In the genomic region with DNA sequence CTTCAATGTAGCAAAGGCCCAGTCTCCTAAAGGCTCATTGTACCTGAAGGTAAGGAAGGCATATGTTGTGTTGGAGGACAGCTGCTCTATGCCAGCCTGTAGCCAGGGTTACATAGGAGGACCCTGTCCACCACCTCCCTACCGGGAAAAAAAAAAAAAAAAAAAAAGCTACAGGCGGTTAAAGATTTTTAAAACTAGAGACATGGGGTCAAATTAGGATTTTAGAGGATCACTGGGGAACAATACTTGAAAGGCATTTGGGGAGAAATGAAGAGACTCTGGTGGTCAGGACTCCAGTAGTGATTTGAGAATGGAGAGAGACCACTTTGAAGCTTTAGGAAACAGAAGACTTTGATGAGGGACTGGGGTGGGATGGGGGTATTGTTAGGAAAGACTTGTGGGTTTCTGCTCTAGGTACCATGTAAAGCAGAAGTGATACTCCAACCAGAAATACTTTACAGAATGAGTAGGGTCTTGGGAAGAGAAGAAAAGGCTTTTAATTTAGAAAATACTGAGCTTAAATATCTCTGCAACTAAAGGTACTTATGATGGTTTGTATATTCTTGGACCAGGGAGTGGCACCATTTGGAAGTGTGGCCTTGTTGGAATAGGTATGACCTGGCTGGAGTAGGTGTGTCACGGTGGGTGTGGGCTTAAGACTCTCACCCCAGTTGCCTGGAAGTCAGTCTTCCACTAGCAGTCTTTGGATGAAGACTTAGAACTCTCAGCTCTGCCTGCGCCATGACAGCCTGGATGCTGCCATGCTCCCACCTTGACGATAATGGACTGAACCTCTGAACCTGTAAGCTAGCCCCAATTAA, we compare ENCODE assay signal across 8 mouse cellular contexts. TPM values are rescaled to one million over a fixed set of nuclear protein-coding genes. Genes with fewer than 3 reads are reported as not detected.
A peak's percentile ranks its signal among the peaks of the same experiment; 100 is the strongest.
DNase-seq lines count a peak whose midpoint lies in the region; ATAC-seq and TF ChIP-seq lines count a peak whose summit lies in the region.
"Not testable (repeated sequence)": the region's sequence is repeated elsewhere in the genome, so short reads cannot be mapped to it uniquely, and the experiment has no call there.

No protein-coding gene starts in this region.

- H3K9me3 ChIP-seq in E14TG2a.4 (ENCODE audit: low read length); embryonic facial prominence, embryonic 15.5 days (replicated peaks); heart, embryonic 10.5 days; hindbrain, embryonic 15.5 days; limb, embryonic 10.5 days (replicated peaks); liver, embryonic 16.5 days (replicated peaks; ENCODE audit: control insufficient read depth, low read length); midbrain, embryonic 13.5 days; stomach, embryonic 15.5 days: not testable (repeated sequence)

- H3K4me3 ChIP-seq in E14TG2a.4 (replicated peaks; ENCODE audit: low read length): peak overlapping the region; percentile 68; the same call in 1 of the 2 replicates
- H3K4me3 ChIP-seq in embryonic facial prominence, embryonic 15.5 days (replicated peaks): 0 out of 2 replicates have a peak overlapping the region, but pooled peaks have one; percentile 73
- H3K4me3 ChIP-seq in heart, embryonic 10.5 days; hindbrain, embryonic 15.5 days; midbrain, embryonic 13.5 days (replicated peaks): not testable (repeated sequence)
- H3K4me3 ChIP-seq in limb, embryonic 10.5 days: peak overlapping the region; percentile 93; the same call in 1 of the 2 replicates
- H3K4me3 ChIP-seq in liver, embryonic 16.5 days (ENCODE audit: low read depth, low read length): peak overlapping the region; percentile 93
- H3K4me3 ChIP-seq in stomach, embryonic 15.5 days (replicated peaks): peak overlapping the region; percentile 95; the same call in 1 of the 2 replicates

- H3K4me2 ChIP-seq in embryonic facial prominence, embryonic 15.5 days (replicated peaks): peak overlapping the region; percentile 30
- H3K4me2 ChIP-seq in hindbrain, embryonic 15.5 days: peak overlapping the region; percentile 48
- peak overlapping the region; percentile 59 for H3K4me2 ChIP-seq in liver, embryonic 16.5 days (ENCODE audit: low read depth, low read length)
- H3K4me2 ChIP-seq in midbrain, embryonic 13.5 days (replicated peaks): peak overlapping the region; percentile 26; the same call in 1 of the 2 replicates
- H3K4me2 ChIP-seq in stomach, embryonic 15.5 days: peak overlapping the region; percentile 45

- peaks cover 42% of the 10 kb centered on the region for H3K4me1 ChIP-seq in E14TG2a.4 (replicated peaks; ENCODE audit: low read depth, low read length)
- H3K4me1 ChIP-seq in embryonic facial prominence, embryonic 15.5 days; heart, embryonic 10.5 days; stomach, embryonic 15.5 days: not testable (repeated sequence)
- H3K4me1 ChIP-seq in hindbrain, embryonic 15.5 days (replicated peaks): peaks cover 14% of the 10 kb centered on the region
- H3K4me1 ChIP-seq in limb, embryonic 10.5 days: peaks cover 14% of the 10 kb centered on the region
- peaks cover 17% of the 10 kb centered on the region for H3K4me1 ChIP-seq in liver, embryonic 16.5 days (ENCODE audit: control insufficient read depth, low read depth, low read length)
- H3K4me1 ChIP-seq in midbrain, embryonic 13.5 days (replicated peaks): peaks cover 17% of the 10 kb centered on the region

- not testable (repeated sequence) for H3K27me3 ChIP-seq in E14TG2a.4 (ENCODE audit: insufficient read depth, low read length); embryonic facial prominence, embryonic 15.5 days; heart, embryonic 10.5 days (ENCODE audit: insufficient read depth, poor library complexity, severe bottlenecking); hindbrain, embryonic 15.5 days; limb, embryonic 10.5 days (ENCODE audit: low read depth, poor library complexity, severe bottlenecking); liver, embryonic 16.5 days (ENCODE audit: control insufficient read depth, insufficient read depth, low read depth, low read length); midbrain, embryonic 13.5 days; stomach, embryonic 15.5 days (replicated peaks)

- not testable (repeated sequence) for H3K36me3 ChIP-seq in E14TG2a.4 (ENCODE audit: insufficient read depth, low read length); embryonic facial prominence, embryonic 15.5 days; heart, embryonic 10.5 days; hindbrain, embryonic 15.5 days; limb, embryonic 10.5 days; liver, embryonic 16.5 days (ENCODE audit: control insufficient read depth, insufficient read depth); midbrain, embryonic 13.5 days; stomach, embryonic 15.5 days

- ATAC-seq in embryonic facial prominence, embryonic 15.5 days (ENCODE audit: insufficient number of reproducible peaks, low FRiP score, low TSS enrichment, low read depth); hindbrain, embryonic 15.5 days (ENCODE audit: low FRiP score, low read depth); liver, embryonic 16.5 days (ENCODE audit: low read depth); midbrain, embryonic 13.5 days; stomach, embryonic 15.5 days (ENCODE audit: insufficient read depth, low FRiP score, low read depth): not testable (repeated sequence)

- H3K9ac ChIP-seq in embryonic facial prominence, embryonic 15.5 days; hindbrain, embryonic 15.5 days; liver, embryonic 16.5 days (ENCODE audit: low read depth, low read length); midbrain, embryonic 13.5 days (replicated peaks); stomach, embryonic 15.5 days: not testable (repeated sequence)

- 92% methylated on average over 5 of the region's 5 CpGs for WGBS in embryonic facial prominence, embryonic 15.5 days
- 87% methylated on average over 5 of the region's 5 CpGs for WGBS in heart, embryonic 10.5 days
- WGBS in hindbrain, embryonic 15.5 days: 94% methylated on average over 5 of the region's 5 CpGs
- WGBS in limb, embryonic 10.5 days: 92% methylated on average over 5 of the region's 5 CpGs
- WGBS in liver, embryonic 16.5 days (ENCODE audit: insufficient replicate concordance): 67% methylated on average over 5 of the region's 5 CpGs
- WGBS in midbrain, embryonic 13.5 days: 93% methylated on average over 5 of the region's 5 CpGs
- WGBS in stomach, embryonic 15.5 days: 86% methylated on average over 5 of the region's 5 CpGs

- not testable (repeated sequence) for H3K27ac ChIP-seq in embryonic facial prominence, embryonic 15.5 days (replicated peaks); hindbrain, embryonic 15.5 days (replicated peaks); limb, embryonic 10.5 days; midbrain, embryonic 13.5 days
- peak overlapping the region; percentile 89; the same call in 1 of the 2 replicates for H3K27ac ChIP-seq in heart, embryonic 10.5 days
- H3K27ac ChIP-seq in liver, embryonic 16.5 days (ENCODE audit: low read length): peak overlapping the region; percentile 29; the same call in 1 of the 2 replicates
- peak overlapping the region; percentile 13; the same call in 1 of the 2 replicates for H3K27ac ChIP-seq in stomach, embryonic 15.5 days

- DNase-seq in heart, embryonic 10.5 days (ENCODE audit: low spot score); limb, embryonic 10.5 days (ENCODE audit: low spot score): not testable (repeated sequence)

- TF ChIP-seq CTCF in E14TG2a.4 (conservative IDR thresholded peaks at IDR 0.05; ENCODE audit: low read length): not testable (repeated sequence)

RNA-seq across cellular contexts. Expression of a gene that starts 1.1 kb away (rescaled TPM):
- polyA plus RNA-seq in embryonic facial prominence, embryonic 15.5 days (2015; fragmentation: Nextera tagmentation; extraction: Ambion mirVana): 12.0 and 12.2 TPM in 2 replicates
- polyA plus RNA-seq in heart, embryonic 10.5 days (2016; fragmentation: Nextera tagmentation; extraction: Ambion mirVana): 8.1 and 8.4 TPM in 2 replicates
- 8.2 and 11.2 TPM in 2 replicates for polyA plus RNA-seq in hindbrain, embryonic 15.5 days (2015; fragmentation: Nextera tagmentation; extraction: Ambion mirVana)
- 8.3 and 8.8 TPM in 2 replicates for polyA plus RNA-seq in limb, embryonic 10.5 days (2016; fragmentation: Nextera tagmentation; extraction: Ambion mirVana)
- 8.6 and 9.5 TPM in 2 replicates for polyA plus RNA-seq in liver, embryonic 16.5 days (2015; fragmentation: Nextera tagmentation; extraction: Ambion mirVana)
- 14.4 and 17.6 TPM in 2 replicates for polyA plus RNA-seq in midbrain, embryonic 13.5 days (2015; fragmentation: Nextera tagmentation; extraction: Ambion mirVana)
- 11.8 and 14.6 TPM in 2 replicates for polyA plus RNA-seq in stomach, embryonic 15.5 days (2015; fragmentation: Nextera tagmentation; extraction: Ambion mirVana)

RNA-seq across cellular contexts. Expression of a gene that starts 16.6 kb away (rescaled TPM):
- 25.1 and 25.3 TPM in 2 replicates for polyA plus RNA-seq in embryonic facial prominence, embryonic 15.5 days (2015; fragmentation: Nextera tagmentation; extraction: Ambion mirVana)
- polyA plus RNA-seq in heart, embryonic 10.5 days (2016; fragmentation: Nextera tagmentation; extraction: Ambion mirVana): 27.5 and 29.0 TPM in 2 replicates
- 29.6 and 30.6 TPM in 2 replicates for polyA plus RNA-seq in hindbrain, embryonic 15.5 days (2015; fragmentation: Nextera tagmentation; extraction: Ambion mirVana)
- 33.7 and 35.7 TPM in 2 replicates for polyA plus RNA-seq in limb, embryonic 10.5 days (2016; fragmentation: Nextera tagmentation; extraction: Ambion mirVana)
- 13.6 and 14.8 TPM in 2 replicates for polyA plus RNA-seq in liver, embryonic 16.5 days (2015; fragmentation: Nextera tagmentation; extraction: Ambion mirVana)
- polyA plus RNA-seq in midbrain, embryonic 13.5 days (2015; fragmentation: Nextera tagmentation; extraction: Ambion mirVana): 33.4 and 36.7 TPM in 2 replicates
- 24.4 and 25.4 TPM in 2 replicates for polyA plus RNA-seq in stomach, embryonic 15.5 days (2015; fragmentation: Nextera tagmentation; extraction: Ambion mirVana)

RNA-seq across cellular contexts. Expression of a gene that starts 46.1 kb away (rescaled TPM):
- 29.4 and 32.2 TPM in 2 replicates for polyA plus RNA-seq in embryonic facial prominence, embryonic 15.5 days (2015; fragmentation: Nextera tagmentation; extraction: Ambion mirVana)
- 20.5 and 20.8 TPM in 2 replicates for polyA plus RNA-seq in heart, embryonic 10.5 days (2016; fragmentation: Nextera tagmentation; extraction: Ambion mirVana)
- polyA plus RNA-seq in hindbrain, embryonic 15.5 days (2015; fragmentation: Nextera tagmentation; extraction: Ambion mirVana): 20.9 and 27.8 TPM in 2 replicates
- polyA plus RNA-seq in limb, embryonic 10.5 days (2016; fragmentation: Nextera tagmentation; extraction: Ambion mirVana): 14.6 and 20.0 TPM in 2 replicates
- polyA plus RNA-seq in liver, embryonic 16.5 days (2015; fragmentation: Nextera tagmentation; extraction: Ambion mirVana): 7.2 and 7.9 TPM in 2 replicates
- 24.2 and 26.4 TPM in 2 replicates for polyA plus RNA-seq in midbrain, embryonic 13.5 days (2015; fragmentation: Nextera tagmentation; extraction: Ambion mirVana)
- polyA plus RNA-seq in stomach, embryonic 15.5 days (2015; fragmentation: Nextera tagmentation; extraction: Ambion mirVana): 32.3 and 35.9 TPM in 2 replicates
